Mouse (Mus musculus) liver, embryonic 15.5 days (tissue): Measurements from ENCODE around the gene Tns4. TPM values are rescaled to one million over a fixed set of nuclear protein-coding genes. Genes with fewer than 3 reads are reported as not detected.

Experiments
- ATAC-seq: fragments of 200-750 bp; cut with Nextera tagmentation; 2 replicates; pipeline ENCODE4 v1.8.0; 2017; ENCODE audit warnings: moderate number of reproducible peaks, mild to moderate bottlenecking, moderate library complexity; ENCODE audit not compliant: insufficient read depth
- H3K27ac ChIP-seq: fragments of 300-500 bp; sonication (generic); replicated peaks from 2 replicates; pipeline ENCODE4 v1.5.1; 2015; ENCODE audit warnings: mild to moderate bottlenecking, inconsistent platforms
- H3K27me3 ChIP-seq: fragments of 300-500 bp; sonication (generic); 2 replicates; pipeline ENCODE4 v1.6.1; 2015; ENCODE audit warnings: mild to moderate bottlenecking, inconsistent platforms
- H3K36me3 ChIP-seq: fragments of 300-500 bp; sonication (generic); replicated peaks from 2 replicates; pipeline ENCODE4 v1.6.1; 2015; ENCODE audit warnings: moderate library complexity, mild to moderate bottlenecking, inconsistent platforms
- H3K4me1 ChIP-seq: fragments of 300-500 bp; sonication (generic); replicated peaks from 2 replicates; pipeline ENCODE4 v1.6.1; 2015; ENCODE audit warnings: inconsistent platforms
- H3K4me2 ChIP-seq: fragments of 300-500 bp; sonication (generic); 2 replicates; pipeline ENCODE4 v1.6.1; 2015; ENCODE audit warnings: moderate library complexity, mild to moderate bottlenecking, inconsistent platforms
- H3K4me3 ChIP-seq: fragments of 300-500 bp; sonication (generic); replicated peaks from 2 replicates; pipeline ENCODE4 v1.5.1; 2015; ENCODE audit warnings: mild to moderate bottlenecking, inconsistent platforms
- H3K9ac ChIP-seq: fragments of 300-500 bp; sonication (generic); 2 replicates; pipeline ENCODE4 v1.6.1; 2015; ENCODE audit warnings: moderate library complexity, mild to moderate bottlenecking, inconsistent platforms
- H3K9me3 ChIP-seq: fragments of 300-500 bp; sonication (generic); replicated peaks from 2 replicates; pipeline ENCODE4 v1.6.1; 2016; ENCODE audit warnings: inconsistent platforms
- WGBS: fragments of 180-500 bp; shearing (Covaris S2); methylation state at CpG from one replicate; pipeline ENCODE4 v1.1.7; 2015; ENCODE audit warnings: mixed read lengths; ENCODE audit not compliant: insufficient replicate concordance; 5-methylcytosine and 5-hydroxymethylcytosine counted together
- polyA plus RNA-seq: library from polyadenylated mRNA; unstranded; fragments of >200 nt; fragmentation: Nextera tagmentation; extraction: Ambion mirVana; gene quantifications from 2 replicates; pipeline ENCODE4 v1.2.1, GENCODE M21; 2015

Tns4 gene
- 0.29 and 0.46 TPM in 2 replicates for polyA plus RNA-seq

DNA sequence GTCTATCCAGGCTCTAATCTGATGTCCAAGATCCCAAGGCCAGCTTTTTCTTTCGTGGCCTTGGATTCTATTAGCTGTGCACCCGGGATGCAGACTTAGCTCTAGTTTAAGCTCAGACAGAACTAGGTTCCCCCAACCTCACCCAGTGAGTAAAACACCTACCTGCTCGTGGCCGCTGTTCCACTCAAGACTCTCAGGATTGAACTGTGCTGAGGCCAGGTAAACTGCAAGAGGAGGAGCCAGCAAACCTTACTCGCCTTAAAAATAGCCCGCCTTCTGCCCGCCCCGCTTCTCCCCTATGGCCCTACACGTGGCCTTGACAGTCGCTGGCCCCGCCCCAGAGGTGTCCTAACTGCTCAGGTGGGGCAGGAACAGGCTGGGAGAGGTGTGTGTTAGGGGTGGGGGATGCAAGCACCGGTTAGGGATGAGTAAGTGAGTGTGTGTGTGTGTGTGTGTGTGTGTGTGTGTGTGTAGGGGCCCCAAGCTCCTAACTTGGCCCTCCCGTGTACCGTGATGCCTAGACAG, at the start of gene Tns4:
Gene Tns4 (minus strand): TSS at position 230 of the 525 bp plus-strand sequence.
- 53% methylated on average over 14 of the region's 14 CpGs for WGBS
- H3K27me3 ChIP-seq = peaks cover 4% of the 10 kb centered on the region; the same call in 1 of the 2 replicates
- ATAC-seq = no peak

DNA sequence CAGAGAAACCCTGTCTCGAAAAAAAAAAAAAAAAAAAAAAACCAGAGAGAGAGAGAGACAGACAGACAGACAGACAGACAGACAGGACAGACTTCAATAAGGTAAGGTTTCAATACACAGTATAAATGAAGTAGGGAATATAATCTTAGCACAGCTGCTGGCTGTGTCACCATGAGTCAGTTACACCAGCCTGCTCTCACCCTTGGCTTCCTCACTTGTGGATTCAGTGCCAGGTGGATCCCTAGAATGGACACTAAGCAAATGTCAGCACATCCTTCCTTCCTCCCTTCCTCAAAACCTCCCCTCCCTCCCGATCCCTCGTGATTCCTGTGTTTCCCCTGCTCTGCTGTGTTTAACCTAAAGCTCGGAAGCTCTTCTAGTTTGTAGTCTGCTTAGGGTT, 48.3 kb upstream of the Tns4 start:
- H3K9me3 ChIP-seq = no peaks in the 10 kb centered on the region
- no peak for ATAC-seq
- H3K4me3 ChIP-seq = no peak overlapping the region
- no peak overlapping the region for H3K27ac ChIP-seq
- H3K27me3 ChIP-seq = no peaks in the 10 kb centered on the region
- H3K4me1 ChIP-seq = peaks cover 22% of the 10 kb centered on the region
- H3K4me2 ChIP-seq = no peak overlapping the region
- H3K9ac ChIP-seq = no peak overlapping the region
- WGBS = 57% methylated on average over 4 of the region's 4 CpGs
- H3K36me3 ChIP-seq = no peaks in the 10 kb centered on the region

More for the DNA sequence above, at the start of gene Tns4:
- no peaks in the 10 kb centered on the region for H3K36me3 ChIP-seq
- no peaks in the 10 kb centered on the region for H3K9me3 ChIP-seq
- no peak within 1 kb of the TSS for H3K4me2 ChIP-seq
- no peak within 1 kb of the TSS for H3K27ac ChIP-seq
- no peak within 1 kb of the TSS for H3K4me3 ChIP-seq
- no peak within 1 kb of the TSS for H3K9ac ChIP-seq
- no peaks in the 10 kb centered on the region for H3K4me1 ChIP-seq

- Histone ChIP-seq H3K4me1 (peaks cover 22% of the 10 kb centered on the region), H3K9ac (no peak overlapping the region), H3K27ac (no peak overlapping the region), H3K9me3 (no peaks in the 10 kb centered on the region), H3K36me3 (no peaks in the 10 kb centered on the region), H3K4me2 (no peak overlapping the region), H3K27me3 (no peaks in the 10 kb centered on the region), H3K4me3 (no peak overlapping the region)
- WGBS = 42% methylated on average over 4 of the region's 4 CpGs
- ATAC-seq = no peak
Measured at GRCm38 (mm10) chr11:99136961-99137360, 47.9 kb upstream of the Tns4 start.

DNA sequence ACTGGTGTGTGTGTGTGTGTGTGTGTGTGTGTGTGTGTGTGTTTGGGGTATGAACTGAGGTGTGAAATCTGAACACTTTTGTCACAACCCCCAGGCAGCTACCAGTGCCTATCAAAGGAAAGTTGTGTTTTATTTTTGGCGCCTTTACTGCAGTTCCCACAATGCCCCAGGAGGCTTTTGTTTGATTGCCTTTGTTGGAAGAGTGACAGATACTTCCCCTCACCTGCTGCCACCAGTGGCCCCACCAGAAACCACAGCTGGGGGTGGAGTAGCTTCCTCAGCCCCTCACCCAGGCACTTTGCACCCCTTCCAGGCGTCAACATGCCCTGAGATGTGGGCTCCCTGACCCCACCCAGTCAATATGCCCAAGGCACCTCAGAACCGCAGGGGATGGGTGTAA, 47.3 kb upstream of the Tns4 start:
- WGBS = 32% methylated on average over 3 of the region's 3 CpGs
- H3K27ac ChIP-seq = no peak overlapping the region
- no peak overlapping the region for H3K4me2 ChIP-seq

GRCm38 (mm10) chr11:99135047-99135440, 45.9 kb upstream of the Tns4 start:
- no peak overlapping the region for H3K4me3 ChIP-seq
- H3K4me1 ChIP-seq = peaks cover 16% of the 10 kb centered on the region; the same call in 1 of the 2 replicates
- H3K4me2 ChIP-seq = no peak overlapping the region
- H3K36me3 ChIP-seq = no peaks in the 10 kb centered on the region
- peaks cover 3% of the 10 kb centered on the region; the same call in 1 of the 2 replicates for H3K27me3 ChIP-seq
- H3K9me3 ChIP-seq = no peaks in the 10 kb centered on the region
- no peak overlapping the region for H3K9ac ChIP-seq
- 67% methylated on average over 8 of the region's 8 CpGs for WGBS
- H3K27ac ChIP-seq = no peak overlapping the region
- ATAC-seq = no peak

More for the DNA sequence above, 47.3 kb upstream of the Tns4 start:
- no peak overlapping the region for H3K4me3 ChIP-seq
- no peaks in the 10 kb centered on the region for H3K36me3 ChIP-seq
- H3K9ac ChIP-seq = no peak overlapping the region
- ATAC-seq = no peak
- peaks cover 19% of the 10 kb centered on the region for H3K4me1 ChIP-seq
- H3K27me3 ChIP-seq = no peaks in the 10 kb centered on the region; the same call in 1 of the 2 replicates
- H3K9me3 ChIP-seq = no peaks in the 10 kb centered on the region

DNA sequence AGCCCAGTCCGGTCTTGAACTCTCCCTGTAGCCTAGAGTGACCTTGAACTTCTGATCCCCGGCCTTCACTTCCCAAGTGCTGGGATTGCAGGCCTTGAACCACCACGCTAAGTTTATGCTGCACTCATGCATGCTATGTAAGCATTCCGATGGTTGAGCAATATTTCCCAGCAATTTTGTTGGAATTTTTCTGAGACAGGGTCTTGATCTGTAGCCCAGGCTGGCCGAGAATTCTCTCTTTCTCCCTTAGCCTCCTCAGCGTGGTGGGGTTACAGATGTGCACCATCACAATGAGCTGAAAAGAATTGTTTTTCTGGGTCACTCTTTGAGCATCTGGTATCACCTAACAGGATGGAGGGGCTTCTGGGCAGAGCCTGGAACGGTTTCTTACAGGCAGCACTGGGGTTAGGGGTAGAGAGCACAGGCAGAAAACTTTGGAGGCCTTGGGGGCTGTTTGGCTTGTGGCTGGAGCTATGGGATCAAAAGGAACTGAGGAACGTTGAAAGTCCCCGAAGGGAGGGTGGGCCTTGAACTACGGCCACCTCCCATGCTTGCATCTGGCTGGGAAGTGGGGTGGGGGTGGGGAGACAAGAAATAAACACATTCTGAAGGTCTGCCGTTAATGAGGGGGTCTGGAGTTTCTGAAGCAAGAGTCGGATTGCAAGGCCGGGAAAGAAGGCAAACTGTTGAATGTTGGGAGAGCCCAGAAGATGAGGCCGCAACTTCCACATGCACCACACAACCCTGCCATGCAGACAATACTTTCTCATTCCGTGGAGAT, 45.4 kb upstream of the Tns4 start:
- H3K4me3 ChIP-seq = no peak overlapping the region
- H3K27me3 ChIP-seq = peaks cover 3% of the 10 kb centered on the region; the same call in 1 of the 2 replicates
- no peak overlapping the region for H3K27ac ChIP-seq
- no peak overlapping the region for H3K9ac ChIP-seq
- H3K4me1 ChIP-seq = peaks cover 16% of the 10 kb centered on the region; the same call in 1 of the 2 replicates
- no peak for ATAC-seq
- 44% methylated on average over 15 of the region's 15 CpGs for WGBS
- H3K4me2 ChIP-seq = no peak overlapping the region
- no peaks in the 10 kb centered on the region for H3K9me3 ChIP-seq
- H3K36me3 ChIP-seq = no peaks in the 10 kb centered on the region

DNA sequence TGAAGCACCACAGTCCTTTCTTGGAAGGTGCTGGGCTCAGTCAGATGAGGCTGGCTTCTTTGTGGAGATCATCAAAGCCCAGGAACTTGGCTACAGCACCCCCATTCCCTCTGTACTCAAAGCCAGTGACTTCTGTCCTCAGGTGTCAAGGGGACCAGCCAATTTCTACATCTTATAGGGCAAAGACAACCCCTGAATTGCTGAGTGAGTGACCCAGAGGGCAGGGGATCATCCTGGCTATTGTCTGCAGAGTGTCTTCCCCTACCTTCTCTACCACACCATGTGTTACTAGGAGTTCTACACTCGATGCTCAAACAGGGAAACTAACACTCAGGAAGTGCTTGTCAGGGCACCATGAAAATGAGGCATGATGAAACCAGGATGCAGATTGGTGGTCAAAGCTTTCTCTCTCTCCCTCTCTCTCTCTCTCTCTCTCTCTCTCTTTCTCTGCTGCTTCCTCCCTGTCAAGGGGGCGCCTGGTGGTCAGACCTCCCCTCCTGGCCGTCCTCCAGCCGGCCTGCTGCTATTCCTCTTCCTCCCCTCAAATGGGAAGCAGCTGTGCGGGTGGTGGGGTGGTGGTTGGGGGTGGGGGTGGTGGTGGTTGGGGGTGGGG, 44.3 kb upstream of the Tns4 start:
- no peak overlapping the region for H3K4me2 ChIP-seq
- ATAC-seq = no peak
- H3K27ac ChIP-seq = no peak overlapping the region
- 15% methylated on average over 5 of the region's 5 CpGs for WGBS
- H3K9ac ChIP-seq = no peak overlapping the region
- H3K4me3 ChIP-seq = no peak overlapping the region
- no peaks in the 10 kb centered on the region for H3K9me3 ChIP-seq
- peaks cover 11% of the 10 kb centered on the region; the same call in 1 of the 2 replicates for H3K4me1 ChIP-seq
- peaks cover 3% of the 10 kb centered on the region; the same call in 1 of the 2 replicates for H3K27me3 ChIP-seq
- no peaks in the 10 kb centered on the region for H3K36me3 ChIP-seq

DNA sequence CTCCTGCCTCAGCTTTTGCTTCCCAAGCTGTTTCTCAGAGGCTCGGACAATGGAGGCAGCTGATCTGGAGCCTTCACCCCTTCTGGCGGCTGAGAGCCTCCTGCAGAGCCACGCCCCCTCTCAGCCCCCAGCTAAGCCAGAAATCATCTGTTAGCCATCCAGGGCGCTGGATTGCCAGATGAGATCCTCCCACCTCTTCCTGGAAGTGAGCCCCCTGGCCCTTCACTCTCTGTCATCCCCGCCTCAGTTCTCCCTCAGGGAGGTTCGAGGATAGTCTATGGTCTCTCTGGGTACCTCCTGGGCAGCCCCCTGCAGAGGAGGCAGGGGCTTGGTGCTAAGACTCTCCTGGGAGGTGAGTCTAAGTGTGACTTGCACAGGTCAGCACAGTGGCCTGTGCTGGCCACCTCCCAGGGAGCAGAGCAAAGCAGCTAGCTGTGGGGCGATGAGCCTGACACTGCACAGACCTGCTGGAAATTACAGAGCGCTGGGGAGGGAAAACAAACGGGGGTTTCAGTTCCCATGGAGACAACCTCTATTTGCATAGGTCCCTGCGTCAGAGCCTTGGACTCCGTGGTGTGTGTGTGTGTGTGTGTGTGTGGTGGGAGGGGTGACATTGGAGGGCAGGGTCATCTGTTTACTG, 43.1 kb upstream of the Tns4 start:
- Histone ChIP-seq H3K36me3 (no peaks in the 10 kb centered on the region), H3K27me3 (peaks cover 3% of the 10 kb centered on the region; the same call in 1 of the 2 replicates), H3K4me2 (0 out of 2 replicates have a peak overlapping the region, but pooled peaks have one; percentile 5), H3K4me1 (peaks cover 15% of the 10 kb centered on the region; the same call in 1 of the 2 replicates), H3K9ac (no peak overlapping the region), H3K9me3 (no peaks in the 10 kb centered on the region), H3K27ac (no peak overlapping the region), H3K4me3 (no peak overlapping the region)
- no peak for ATAC-seq
- 11% methylated on average over 11 of the region's 11 CpGs for WGBS

DNA sequence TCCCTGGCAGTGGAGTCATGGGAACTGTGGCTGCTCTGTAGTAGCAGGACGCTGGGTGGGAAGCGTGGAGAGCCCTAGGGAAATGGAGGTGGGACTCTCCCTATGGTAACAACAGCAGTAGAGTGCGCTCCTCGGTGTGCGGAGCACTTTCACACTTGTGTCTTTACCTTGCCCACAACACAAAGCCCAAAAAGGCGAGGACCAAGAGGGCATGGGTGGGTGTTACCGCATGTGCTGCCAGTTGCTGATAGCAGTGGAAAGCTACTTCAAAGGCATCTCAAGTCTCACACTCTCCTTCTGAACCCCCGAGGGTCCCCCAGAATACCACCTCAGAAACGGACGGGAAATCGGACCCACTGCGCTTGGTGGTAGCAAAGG, 42.3 kb upstream of the Tns4 start:
- peaks cover 15% of the 10 kb centered on the region; the same call in 1 of the 2 replicates for H3K4me1 ChIP-seq
- WGBS = 37% methylated on average over 12 of the region's 12 CpGs
- H3K9me3 ChIP-seq = no peaks in the 10 kb centered on the region

GRCm38 (mm10) chr11:99130736-99131462, 41.8 kb upstream of the Tns4 start:
- peaks cover 15% of the 10 kb centered on the region; the same call in 1 of the 2 replicates for H3K4me1 ChIP-seq
- no peak overlapping the region for H3K27ac ChIP-seq
- H3K4me2 ChIP-seq = no peak overlapping the region
- no peak overlapping the region for H3K9ac ChIP-seq
- H3K36me3 ChIP-seq = no peaks in the 10 kb centered on the region
- ATAC-seq = no peak
- H3K27me3 ChIP-seq = peaks cover 3% of the 10 kb centered on the region; the same call in 1 of the 2 replicates
- no peaks in the 10 kb centered on the region for H3K9me3 ChIP-seq
- WGBS = 34% methylated on average over 5 of the region's 5 CpGs
- no peak overlapping the region for H3K4me3 ChIP-seq

More for the DNA sequence above, 42.3 kb upstream of the Tns4 start:
- peaks cover 3% of the 10 kb centered on the region; the same call in 1 of the 2 replicates for H3K27me3 ChIP-seq
- no peaks in the 10 kb centered on the region for H3K36me3 ChIP-seq
- no peak overlapping the region for H3K9ac ChIP-seq
- no peak for ATAC-seq
- no peak overlapping the region for H3K27ac ChIP-seq
- no peak overlapping the region for H3K4me3 ChIP-seq
- H3K4me2 ChIP-seq = no peak overlapping the region
